Mouse (Mus musculus): ENCODE measurements around the gene Dlx6. TPM values are rescaled to one million over a fixed set of nuclear protein-coding genes. Genes with fewer than 3 reads are reported as not detected.

The Dlx6 gene
- polyA plus RNA-seq, 1 experiment = not detected

GRCm38 (mm10) chr6:6854902-6855745 lies 8.0 kb upstream of the Dlx6 start:
- Histone ChIP-seq H3K36me3 (ENCODE audit: control insufficient read depth, insufficient read depth, low read length) (no peaks in the 10 kb centered on the region), H3K27ac (ENCODE audit: insufficient read depth, low read depth, low read length) (no peak overlapping the region), H3K4me1 (ENCODE audit: control insufficient read depth, insufficient read depth, insufficient read length, low read length) (no peaks in the 10 kb centered on the region), H3K4me3 (ENCODE audit: low read depth, low read length) (no peak overlapping the region), H3K27me3 (ENCODE audit: control insufficient read depth, insufficient read depth, low read length) (peaks cover 70% of the 10 kb centered on the region)
- WGBS = 6% methylated on average over 25 of the region's 25 CpGs
- no peak for TF ChIP-seq POLR2A (IDR thresholded peaks at IDR 0.05; ENCODE audit: low read depth, low read length)
- no peak for TF ChIP-seq CTCF (IDR thresholded peaks at IDR 0.05; ENCODE audit: extremely low read depth, insufficient read length, insufficient replicate concordance, low read depth, low read length)

- Histone ChIP-seq H3K27me3 (ENCODE audit: control insufficient read depth, insufficient read depth, low read length) (peaks cover 71% of the 10 kb centered on the region), H3K4me3 (ENCODE audit: low read depth, low read length) (no peak overlapping the region), H3K36me3 (ENCODE audit: control insufficient read depth, insufficient read depth, low read length) (no peaks in the 10 kb centered on the region), H3K4me1 (ENCODE audit: control insufficient read depth, insufficient read depth, insufficient read length, low read length) (no peaks in the 10 kb centered on the region), H3K27ac (ENCODE audit: insufficient read depth, low read depth, low read length) (no peak overlapping the region)
- no peak for TF ChIP-seq POLR2A (IDR thresholded peaks at IDR 0.05; ENCODE audit: low read depth, low read length)
- TF ChIP-seq CTCF (IDR thresholded peaks at IDR 0.05; ENCODE audit: extremely low read depth, insufficient read length, insufficient replicate concordance, low read depth, low read length) = no peak
- WGBS = 7% methylated on average over 10 of the region's 10 CpGs
Observed at GRCm38 (mm10) chr6:6855746-6856185, 7.4 kb upstream of the Dlx6 start.

- TF ChIP-seq CTCF (IDR thresholded peaks at IDR 0.05; ENCODE audit: extremely low read depth, insufficient read length, insufficient replicate concordance, low read depth, low read length) = no peak
- TF ChIP-seq POLR2A (IDR thresholded peaks at IDR 0.05; ENCODE audit: low read depth, low read length) = no peak
- no peaks in the 10 kb centered on the region for H3K36me3 ChIP-seq (ENCODE audit: control insufficient read depth, insufficient read depth, low read length)
- no peak overlapping the region for H3K27ac ChIP-seq (ENCODE audit: insufficient read depth, low read depth, low read length)
- peaks cover 75% of the 10 kb centered on the region for H3K27me3 ChIP-seq (ENCODE audit: control insufficient read depth, insufficient read depth, low read length)
- WGBS = 4% methylated on average over 20 of the region's 20 CpGs
- H3K4me1 ChIP-seq (ENCODE audit: control insufficient read depth, insufficient read depth, insufficient read length, low read length) = no peaks in the 10 kb centered on the region; the same call in 1 of the 2 replicates
- H3K4me3 ChIP-seq (ENCODE audit: low read depth, low read length) = no peak overlapping the region
Observed at GRCm38 (mm10) chr6:6856316-6856715, 6.8 kb upstream of the Dlx6 start.

DNA sequence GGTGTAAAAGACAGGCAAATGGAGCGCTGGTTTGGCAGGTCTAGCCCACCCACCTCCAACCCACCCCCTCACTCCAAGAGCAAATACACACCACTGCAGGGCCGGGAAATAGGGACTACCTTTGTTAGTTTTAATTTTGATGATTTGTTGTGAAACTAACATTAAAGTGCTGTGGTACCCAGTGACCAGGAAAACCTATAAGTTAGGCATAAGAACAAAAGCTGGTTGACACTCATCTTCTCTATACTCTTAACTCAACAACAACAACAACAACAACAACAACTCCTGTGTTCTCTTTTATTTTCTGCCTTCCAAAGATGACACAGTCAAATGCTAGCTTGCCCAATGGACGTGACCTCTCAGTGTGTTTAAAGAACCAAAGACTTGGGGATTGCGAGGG lies 6.3 kb upstream of the Dlx6 start:
- no peaks in the 10 kb centered on the region; the same call in 1 of the 2 replicates for H3K4me1 ChIP-seq (ENCODE audit: control insufficient read depth, insufficient read depth, insufficient read length, low read length)
- 13% methylated on average over 4 of the region's 4 CpGs for WGBS
- TF ChIP-seq CTCF (IDR thresholded peaks at IDR 0.05; ENCODE audit: extremely low read depth, insufficient read length, insufficient replicate concordance, low read depth, low read length) = no peak
- TF ChIP-seq POLR2A (IDR thresholded peaks at IDR 0.05; ENCODE audit: low read depth, low read length) = no peak
- H3K27me3 ChIP-seq (ENCODE audit: control insufficient read depth, insufficient read depth, low read length) = peaks cover 73% of the 10 kb centered on the region
- no peaks in the 10 kb centered on the region for H3K36me3 ChIP-seq (ENCODE audit: control insufficient read depth, insufficient read depth, low read length)
- no peak overlapping the region for H3K4me3 ChIP-seq (ENCODE audit: low read depth, low read length)
- no peak overlapping the region for H3K27ac ChIP-seq (ENCODE audit: insufficient read depth, low read depth, low read length)

DNA sequence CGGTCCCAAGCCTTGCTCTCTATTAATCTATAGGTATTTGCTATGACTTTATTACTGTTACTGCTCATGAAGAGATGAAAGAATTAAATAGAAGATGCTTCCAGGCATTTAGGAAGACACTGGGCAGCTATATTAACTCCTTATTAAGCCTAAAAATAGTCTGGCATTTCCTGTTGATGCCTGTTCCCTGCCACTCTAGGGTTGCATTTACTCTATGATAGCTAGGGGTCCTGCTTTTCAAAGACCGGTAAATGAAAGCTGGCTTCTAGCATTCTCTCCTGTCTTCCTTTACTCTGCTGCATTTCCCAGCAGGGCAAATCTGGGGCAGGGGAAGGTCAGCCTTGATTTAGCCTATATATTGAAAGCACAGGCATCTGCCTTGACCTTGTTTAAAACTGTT lies 5.4 kb upstream of the Dlx6 start:
- Histone ChIP-seq H3K4me1 (ENCODE audit: control insufficient read depth, insufficient read depth, insufficient read length, low read length) (peaks cover 3% of the 10 kb centered on the region; the same call in 1 of the 2 replicates), H3K36me3 (ENCODE audit: control insufficient read depth, insufficient read depth, low read length) (no peaks in the 10 kb centered on the region), H3K27ac (ENCODE audit: insufficient read depth, low read depth, low read length) (no peak overlapping the region), H3K27me3 (ENCODE audit: control insufficient read depth, insufficient read depth, low read length) (peaks cover 70% of the 10 kb centered on the region), H3K4me3 (ENCODE audit: low read depth, low read length) (no peak overlapping the region)
- TF ChIP-seq CTCF (IDR thresholded peaks at IDR 0.05; ENCODE audit: extremely low read depth, insufficient read length, insufficient replicate concordance, low read depth, low read length) = no peak
- TF ChIP-seq POLR2A (IDR thresholded peaks at IDR 0.05; ENCODE audit: low read depth, low read length) = no peak
- 17% methylated on average over 2 of the region's 2 CpGs for WGBS

- no peaks in the 10 kb centered on the region for H3K36me3 ChIP-seq (ENCODE audit: control insufficient read depth, insufficient read depth, low read length)
- peaks cover 70% of the 10 kb centered on the region for H3K27me3 ChIP-seq (ENCODE audit: control insufficient read depth, insufficient read depth, low read length)
- TF ChIP-seq CTCF (IDR thresholded peaks at IDR 0.05; ENCODE audit: extremely low read depth, insufficient read length, insufficient replicate concordance, low read depth, low read length) = no peak
- no peak for TF ChIP-seq POLR2A (IDR thresholded peaks at IDR 0.05; ENCODE audit: low read depth, low read length)
- peaks cover 6% of the 10 kb centered on the region; the same call in 1 of the 2 replicates for H3K4me1 ChIP-seq (ENCODE audit: control insufficient read depth, insufficient read depth, insufficient read length, low read length)
- WGBS = 0% methylated on average over 1 of the region's 1 CpGs
- H3K4me3 ChIP-seq (ENCODE audit: low read depth, low read length) = no peak overlapping the region
- no peak overlapping the region for H3K27ac ChIP-seq (ENCODE audit: insufficient read depth, low read depth, low read length)
Observed at GRCm38 (mm10) chr6:6858571-6858970, 4.6 kb upstream of the Dlx6 start.

DNA sequence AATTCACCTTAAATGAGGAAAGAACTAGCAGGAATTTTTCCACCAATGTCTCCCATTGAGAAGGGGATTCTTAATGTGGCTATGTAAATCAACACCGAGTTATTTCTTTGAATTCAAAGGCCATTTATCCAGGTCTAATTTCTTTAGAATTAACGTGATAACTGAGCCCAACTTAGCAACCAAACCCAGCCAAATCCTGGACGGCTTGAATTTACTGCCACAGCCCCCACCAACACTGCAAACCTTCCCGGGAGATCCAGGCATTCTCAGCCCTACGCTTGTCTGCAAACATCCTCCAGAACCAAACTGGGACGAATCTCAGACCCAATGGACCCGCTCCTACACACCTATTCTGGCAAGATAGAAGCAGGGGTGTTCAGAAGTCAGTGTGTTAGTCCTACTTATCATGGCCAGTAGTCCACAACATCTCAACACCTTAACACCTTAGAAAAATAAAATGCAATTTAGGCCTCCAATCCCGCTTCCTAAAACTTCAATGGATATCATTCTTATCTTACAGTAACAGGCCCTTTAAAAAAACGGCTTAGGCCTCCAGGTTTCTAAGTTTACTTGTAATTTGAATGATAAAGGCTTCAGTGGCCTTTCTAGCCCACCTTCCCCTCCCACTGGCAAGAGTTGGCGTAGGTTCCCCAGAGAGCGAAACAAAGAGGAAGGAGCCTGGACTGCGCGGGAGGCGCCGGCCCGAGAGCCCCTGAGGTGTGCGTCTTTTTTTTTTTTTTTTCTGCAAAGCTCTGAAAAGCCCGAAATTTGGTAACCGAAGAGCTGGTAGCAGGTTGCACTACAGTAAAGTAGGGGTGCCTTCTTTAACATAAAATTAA lies 3.8 kb upstream of the Dlx6 start:
- WGBS = 10% methylated on average over 19 of the region's 19 CpGs
- peaks cover 7% of the 10 kb centered on the region; the same call in 1 of the 2 replicates for H3K4me1 ChIP-seq (ENCODE audit: control insufficient read depth, insufficient read depth, insufficient read length, low read length)
- no peak overlapping the region for H3K27ac ChIP-seq (ENCODE audit: insufficient read depth, low read depth, low read length)
- H3K4me3 ChIP-seq (ENCODE audit: low read depth, low read length) = no peak overlapping the region
- TF ChIP-seq CTCF (IDR thresholded peaks at IDR 0.05; ENCODE audit: extremely low read depth, insufficient read length, insufficient replicate concordance, low read depth, low read length) (no peak), POLR2A (IDR thresholded peaks at IDR 0.05; ENCODE audit: low read depth, low read length) (no peak)
- no peaks in the 10 kb centered on the region for H3K36me3 ChIP-seq (ENCODE audit: control insufficient read depth, insufficient read depth, low read length)
- H3K27me3 ChIP-seq (ENCODE audit: control insufficient read depth, insufficient read depth, low read length) = peaks cover 72% of the 10 kb centered on the region

Data from small intestine, adult 2 months (tissue).